Mouse (Mus musculus): ENCODE measurements around the gene Nppb. TPM values are rescaled to one million over a fixed set of nuclear protein-coding genes. Genes with fewer than 3 reads are reported as not detected.

Nppb gene
- polyA plus RNA-seq, 1 experiment, result 2.3 TPM

DNA sequence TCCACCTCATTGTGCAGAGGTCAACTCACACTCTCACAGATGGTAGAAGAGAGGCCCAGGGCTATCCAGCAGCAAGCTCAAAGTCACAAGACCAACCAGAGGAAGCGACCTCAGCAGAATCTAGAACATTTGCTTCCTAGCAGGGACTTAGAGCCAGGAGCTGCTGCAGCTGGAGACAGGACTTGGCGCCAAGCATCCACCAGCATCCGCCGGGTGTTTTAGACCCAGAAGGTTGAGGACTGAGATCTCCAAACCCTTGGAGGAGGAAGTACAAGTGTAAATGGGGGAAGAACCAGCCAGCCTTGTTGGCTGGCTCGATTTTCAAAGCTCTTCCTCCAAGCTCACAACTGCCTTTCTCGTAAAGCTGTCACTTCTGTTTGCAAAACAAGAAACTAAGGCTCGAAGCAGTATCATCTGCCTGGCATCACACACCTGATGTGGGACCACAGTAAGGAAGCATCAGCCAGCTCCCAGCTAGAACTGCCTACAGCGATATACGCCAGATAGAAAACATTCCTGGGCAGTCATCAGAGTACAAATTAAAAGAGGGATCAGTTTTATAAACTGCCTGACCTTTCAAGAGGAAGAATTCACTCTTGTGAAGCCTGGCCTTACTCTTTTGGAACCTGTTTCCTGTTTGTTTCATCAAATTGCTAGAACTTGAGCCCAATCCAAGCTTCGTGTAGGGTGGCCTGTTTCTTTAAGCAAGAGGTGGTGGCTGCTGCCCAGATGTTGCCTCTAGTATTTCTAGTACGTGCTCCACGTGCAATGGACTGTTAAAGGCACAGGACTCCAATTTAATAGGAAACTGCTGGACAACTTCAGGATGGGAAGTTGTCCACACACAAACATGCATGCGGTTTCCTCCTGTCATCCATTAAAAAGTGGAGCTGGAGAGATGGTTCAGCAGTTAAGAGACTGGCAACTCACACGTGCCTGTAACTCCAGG lies 47.2 kb upstream of the Nppb start:
- no peak for DNase-seq
- Histone ChIP-seq H3K36me3 (ENCODE audit: control insufficient read depth, insufficient read depth, low read length) (no peaks in the 10 kb centered on the region), H3K4me1 (replicated peaks; ENCODE audit: control insufficient read depth, insufficient read depth, low read length) (peaks cover 25% of the 10 kb centered on the region), H3K27ac (ENCODE audit: control insufficient read depth, insufficient read depth, low read length) (no peak overlapping the region), H3K27me3 (ENCODE audit: control insufficient read depth, insufficient read depth, low read length) (no peaks in the 10 kb centered on the region), H3K4me3 (ENCODE audit: control insufficient read depth, insufficient read depth, low read length) (no peak overlapping the region)
- TF ChIP-seq POLR2A (IDR thresholded peaks at IDR 0.05; ENCODE audit: control insufficient read depth, extremely low read depth, insufficient read depth, low read length, poor library complexity) (no peak), CTCF (IDR thresholded peaks at IDR 0.05; ENCODE audit: borderline replicate concordance, control insufficient read depth, extremely low read depth, insufficient read depth, low read length, poor library complexity) (no peak)
- 54% methylated on average over 14 of the region's 14 CpGs for WGBS

DNA sequence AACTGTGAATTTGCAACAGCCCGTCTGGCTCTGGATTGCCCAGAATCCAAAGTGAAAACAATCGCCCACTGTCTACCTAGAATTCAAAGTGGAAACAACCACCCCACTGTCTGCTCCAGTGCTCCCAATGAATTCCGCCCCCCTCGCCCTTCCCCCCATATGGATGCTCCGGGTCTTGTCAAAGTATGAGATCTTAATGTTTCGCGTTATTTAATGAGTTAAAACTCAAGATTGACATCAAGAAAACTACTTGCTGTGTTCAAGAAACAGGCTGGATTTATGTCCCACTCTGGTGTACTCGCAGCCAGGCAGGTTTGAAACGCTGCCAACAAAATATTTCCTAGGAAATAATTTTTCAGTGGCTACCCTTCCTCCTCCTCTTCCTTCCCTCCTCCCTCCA lies 45.5 kb upstream of the Nppb start:
- TF ChIP-seq POLR2A (IDR thresholded peaks at IDR 0.05; ENCODE audit: control insufficient read depth, extremely low read depth, insufficient read depth, low read length, poor library complexity), result no peak
- no peak for TF ChIP-seq CTCF (IDR thresholded peaks at IDR 0.05; ENCODE audit: borderline replicate concordance, control insufficient read depth, extremely low read depth, insufficient read depth, low read length, poor library complexity)
- Histone ChIP-seq H3K4me3 (ENCODE audit: control insufficient read depth, insufficient read depth, low read length) (no peak overlapping the region), H3K27ac (ENCODE audit: control insufficient read depth, insufficient read depth, low read length) (no peak overlapping the region), H3K36me3 (ENCODE audit: control insufficient read depth, insufficient read depth, low read length) (peaks cover 11% of the 10 kb centered on the region), H3K27me3 (ENCODE audit: control insufficient read depth, insufficient read depth, low read length) (no peaks in the 10 kb centered on the region), H3K4me1 (replicated peaks; ENCODE audit: control insufficient read depth, insufficient read depth, low read length) (peaks cover 25% of the 10 kb centered on the region)
- no peak for DNase-seq
- WGBS, result 75% methylated on average over 9 of the region's 9 CpGs

DNA sequence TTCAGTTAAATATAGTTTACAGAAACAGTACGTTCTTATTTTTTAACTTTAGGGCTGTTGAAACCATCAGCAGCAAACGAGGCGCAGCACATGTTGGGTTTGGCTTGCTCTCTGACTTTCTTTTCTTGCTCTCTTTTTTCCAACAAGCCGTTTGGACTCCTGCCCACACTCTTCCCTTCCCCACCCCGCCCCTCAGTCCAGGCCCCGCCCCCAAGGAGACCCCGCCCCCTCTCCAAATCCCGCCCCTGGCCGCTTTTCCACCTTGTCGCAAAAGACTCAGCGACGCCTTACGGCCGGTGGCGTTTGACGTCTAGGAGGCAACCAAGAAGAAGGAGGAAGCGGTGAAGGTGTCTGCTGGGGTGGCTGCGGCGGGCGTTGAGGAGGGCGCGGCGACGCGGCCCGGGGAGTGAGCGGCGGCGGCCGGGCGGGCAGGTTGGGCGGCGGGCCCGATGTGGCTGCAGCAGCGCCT lies 45.0 kb upstream of the Nppb start, which contains the start of gene 2510039O18Rik:
Gene 2510039O18Rik, plus strand, starts transcription at position 320 of the 469 bp plus-strand sequence.
- TF ChIP-seq POLR2A (IDR thresholded peaks at IDR 0.05; ENCODE audit: control insufficient read depth, extremely low read depth, insufficient read depth, low read length, poor library complexity) (peak; percentile 89), CTCF (IDR thresholded peaks at IDR 0.05; ENCODE audit: borderline replicate concordance, control insufficient read depth, extremely low read depth, insufficient read depth, low read length, poor library complexity) (no peak)
- 1% methylated on average over 30 of the region's 35 CpGs for WGBS
- Histone ChIP-seq H3K4me1 (replicated peaks; ENCODE audit: control insufficient read depth, insufficient read depth, low read length) (peaks cover 25% of the 10 kb centered on the region), H3K27ac (ENCODE audit: control insufficient read depth, insufficient read depth, low read length) (no peak within 1 kb of the TSS), H3K27me3 (ENCODE audit: control insufficient read depth, insufficient read depth, low read length) (no peaks in the 10 kb centered on the region), H3K4me3 (ENCODE audit: control insufficient read depth, insufficient read depth, low read length) (peak within 1 kb of the TSS; percentile 86), H3K36me3 (ENCODE audit: control insufficient read depth, insufficient read depth, low read length) (peaks cover 16% of the 10 kb centered on the region)
- DNase-seq, result peak; percentile 84

DNA sequence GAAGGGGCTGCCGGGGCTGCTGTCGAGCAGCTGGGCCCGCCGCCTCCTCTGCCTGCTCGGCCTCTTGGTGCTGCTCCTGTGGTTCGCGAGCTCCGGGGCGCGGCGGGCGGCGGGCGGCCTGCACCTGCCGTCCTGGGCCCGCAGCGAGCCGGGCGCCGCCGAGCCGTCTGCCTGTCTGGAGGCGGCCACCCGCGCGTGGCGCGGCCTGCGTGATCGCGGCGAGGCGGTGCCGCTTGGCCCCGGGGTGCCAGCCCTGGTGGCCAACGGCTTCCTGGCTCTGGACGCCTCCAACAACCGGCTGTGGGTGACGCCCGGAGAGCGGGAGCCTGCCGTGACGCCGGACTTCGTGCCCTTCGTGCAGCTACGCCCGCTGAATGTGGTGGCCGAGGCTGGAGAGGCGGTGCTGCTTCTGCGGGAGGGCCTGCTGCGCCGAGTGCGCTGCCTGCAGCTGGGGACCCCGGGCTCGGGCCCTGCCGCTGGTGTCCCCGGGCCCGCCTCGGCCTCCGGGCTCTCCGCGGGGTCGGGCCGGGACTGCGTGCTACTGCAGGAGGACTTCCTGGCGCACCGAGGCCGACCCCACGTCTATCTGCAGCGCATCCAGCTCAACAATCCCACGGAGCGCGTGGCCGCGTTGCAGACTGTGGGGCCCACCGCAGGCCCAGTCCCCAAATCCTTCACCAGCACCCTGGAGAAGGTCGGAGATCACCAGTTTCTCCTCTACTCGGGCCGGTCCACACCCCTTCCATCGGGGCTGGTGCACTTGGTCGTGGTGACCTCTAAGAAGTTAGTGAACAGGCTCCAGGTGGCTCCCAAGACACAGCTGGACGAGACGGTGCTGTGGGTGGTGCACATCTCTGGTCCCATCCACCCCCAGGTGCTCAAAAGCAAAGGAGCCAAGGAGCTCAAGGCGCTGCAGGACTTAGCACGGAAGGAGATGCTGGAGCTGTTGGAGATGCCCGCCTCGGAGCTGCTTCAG lies 44.3 kb upstream of the Nppb start:
- H3K4me3 ChIP-seq (ENCODE audit: control insufficient read depth, insufficient read depth, low read length), result peak overlapping the region; percentile 86
- H3K27me3 ChIP-seq (ENCODE audit: control insufficient read depth, insufficient read depth, low read length), result no peaks in the 10 kb centered on the region
- peak; percentile 49 for DNase-seq
- peaks cover 19% of the 10 kb centered on the region for H3K4me1 ChIP-seq (replicated peaks; ENCODE audit: control insufficient read depth, insufficient read depth, low read length)
- TF ChIP-seq POLR2A (IDR thresholded peaks at IDR 0.05; ENCODE audit: control insufficient read depth, extremely low read depth, insufficient read depth, low read length, poor library complexity), result no peak
- no peak for TF ChIP-seq CTCF (IDR thresholded peaks at IDR 0.05; ENCODE audit: borderline replicate concordance, control insufficient read depth, extremely low read depth, insufficient read depth, low read length, poor library complexity)
- H3K36me3 ChIP-seq (ENCODE audit: control insufficient read depth, insufficient read depth, low read length), result peaks cover 24% of the 10 kb centered on the region
- no peak overlapping the region for H3K27ac ChIP-seq (ENCODE audit: control insufficient read depth, insufficient read depth, low read length)
- 6% methylated on average over 81 of the region's 88 CpGs for WGBS

DNA sequence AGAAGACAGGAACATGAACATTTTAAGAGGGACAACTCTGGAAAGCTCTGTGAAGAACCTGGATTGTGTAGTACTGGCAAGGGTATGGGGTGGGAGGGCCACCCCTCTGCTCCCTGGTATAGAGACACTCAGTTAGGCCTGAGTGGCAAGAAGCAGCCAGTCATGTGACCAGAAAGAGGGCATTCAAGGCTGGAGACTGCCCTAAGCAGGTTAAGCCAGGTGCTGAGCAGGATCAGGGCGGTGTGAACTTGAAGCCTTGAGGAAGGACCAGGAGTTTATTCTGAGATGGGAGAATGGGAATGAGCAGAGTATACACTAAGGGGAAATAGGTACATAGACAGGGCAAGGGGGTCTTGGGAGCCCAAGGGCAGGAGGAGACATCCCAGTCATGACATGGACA lies 42.6 kb upstream of the Nppb start:
- no peak for DNase-seq
- Histone ChIP-seq H3K4me1 (replicated peaks; ENCODE audit: control insufficient read depth, insufficient read depth, low read length) (peaks cover 18% of the 10 kb centered on the region), H3K27me3 (ENCODE audit: control insufficient read depth, insufficient read depth, low read length) (no peaks in the 10 kb centered on the region), H3K27ac (ENCODE audit: control insufficient read depth, insufficient read depth, low read length) (no peak overlapping the region), H3K36me3 (ENCODE audit: control insufficient read depth, insufficient read depth, low read length) (peaks cover 39% of the 10 kb centered on the region), H3K4me3 (ENCODE audit: control insufficient read depth, insufficient read depth, low read length) (no peak overlapping the region)
- no peak for TF ChIP-seq POLR2A (IDR thresholded peaks at IDR 0.05; ENCODE audit: control insufficient read depth, extremely low read depth, insufficient read depth, low read length, poor library complexity)
- TF ChIP-seq CTCF (IDR thresholded peaks at IDR 0.05; ENCODE audit: borderline replicate concordance, control insufficient read depth, extremely low read depth, insufficient read depth, low read length, poor library complexity), result no peak
- 100% methylated on average over 1 of the region's 1 CpGs for WGBS

DNA sequence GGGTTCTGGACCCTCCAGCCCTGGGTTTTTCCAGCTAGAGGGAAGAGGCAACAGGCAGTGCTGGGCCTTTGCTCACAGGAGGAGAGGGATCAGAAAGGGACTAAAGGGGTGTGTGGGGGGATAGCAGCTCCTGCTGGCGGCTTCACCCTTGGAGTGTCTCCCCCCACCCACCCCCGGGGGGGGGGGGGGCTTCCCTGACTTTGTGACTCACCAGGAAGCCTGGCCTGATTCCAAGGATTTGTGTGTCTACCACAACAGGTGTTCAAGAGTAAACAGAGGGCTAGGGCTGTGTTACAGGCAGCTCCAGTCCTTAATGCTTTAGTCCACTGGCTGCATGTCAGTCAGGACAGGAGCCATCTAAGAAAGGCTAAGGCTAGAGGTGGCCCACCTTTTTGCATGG lies 38.1 kb upstream of the Nppb start:
- H3K27me3 ChIP-seq (ENCODE audit: control insufficient read depth, insufficient read depth, low read length), result no peaks in the 10 kb centered on the region
- no peak overlapping the region for H3K4me3 ChIP-seq (ENCODE audit: control insufficient read depth, insufficient read depth, low read length)
- WGBS, result 71% methylated on average over 2 of the region's 2 CpGs
- TF ChIP-seq CTCF (IDR thresholded peaks at IDR 0.05; ENCODE audit: borderline replicate concordance, control insufficient read depth, extremely low read depth, insufficient read depth, low read length, poor library complexity) (no peak), POLR2A (IDR thresholded peaks at IDR 0.05; ENCODE audit: control insufficient read depth, extremely low read depth, insufficient read depth, low read length, poor library complexity) (no peak)
- peaks cover 39% of the 10 kb centered on the region for H3K36me3 ChIP-seq (ENCODE audit: control insufficient read depth, insufficient read depth, low read length)
- peaks cover 9% of the 10 kb centered on the region; the same call in 1 of the 2 replicates for H3K4me1 ChIP-seq (replicated peaks; ENCODE audit: control insufficient read depth, insufficient read depth, low read length)
- H3K27ac ChIP-seq (ENCODE audit: control insufficient read depth, insufficient read depth, low read length), result no peak overlapping the region
- no peak for DNase-seq
